Mouse (Mus musculus) left cerebral cortex, adult 2 months (tissue): ENCODE data around the gene Diaph3. TPM values are rescaled to one million over a fixed set of nuclear protein-coding genes. Genes with fewer than 3 reads are reported as not detected.

ENCODE experiments used
- DNase-seq, 2 experiments: peaks; one replicate each; pipeline ENCODE4 v3.0.0; 2021 to 2022; ENCODE audit warnings: low spot score in 2 of 2, mixed read lengths in 1 of 2; ENCODE audit errors: extremely low spot score in 1 of 2
- H3K27ac ChIP-seq: fragments of 200-600 bp; 2 replicates; pipeline ENCODE4 v1.8.1; 2022
- H3K4me3 ChIP-seq: fragments of 200-600 bp; 2 replicates; pipeline ENCODE4 v1.8.1; 2022
- CTCF ChIP-seq: fragments of 200-600 bp; IDR thresholded peaks from 2 replicates; pipeline ENCODE4 v1.8.1; 2022; ENCODE audit warnings: antibody characterized with exemption, mild to moderate bottlenecking, moderate library complexity
- intact Hi-C: fragments of 180-260 bp; cut with DNase I; formaldehyde crosslinking; loops from one replicate; pipeline ENCODE4 v1.15.1; 2025
- microRNA-seq, 2 experiments: library from miRNA; unstranded; fragments of <30 nt; microRNA quantifications; one replicate each; pipeline ENCODE4 v1.2.0; 2021
- total RNA-seq, 2 experiments: library from RNA; stranded (reverse); gene quantifications; 2 replicates each; pipeline ENCODE4 v1.2.3; 2021

Diaph3 gene
- total RNA-seq, 2 experiments from 2014 or later = 4.3 to 4.6 TPM

- no peak overlapping the region for H3K4me3 ChIP-seq
- H3K27ac ChIP-seq = no peak overlapping the region
- no peak for TF ChIP-seq CTCF
- intact Hi-C loops = loop anchor here (5.0 kb wide), 1 partner anchor 109 kb away; no protein-coding TSS in a partner anchor
- DNase-seq = no peak
These were observed 478.2 kb downstream of the Diaph3 start for GRCm38 (mm10) chr14:86662846-86663245.

- H3K4me3 ChIP-seq = no peak overlapping the region
- intact Hi-C loops = loop anchor here (2.0 to 5.0 kb wide), 3 partner anchors 36 to 112 kb away; no protein-coding TSS in a partner anchor
- H3K27ac ChIP-seq = no peak overlapping the region
- no peak for DNase-seq
- no peak for TF ChIP-seq CTCF
These were observed 480.5 kb downstream of the Diaph3 start for GRCm38 (mm10) chr14:86660556-86660955.

GRCm38 (mm10) chr14:86656262-86656661, 484.8 kb downstream of the Diaph3 start:
- intact Hi-C loops = no loop called here
- TF ChIP-seq CTCF = no peak
- H3K27ac ChIP-seq = no peak overlapping the region
- DNase-seq = no peak
- no peak overlapping the region for H3K4me3 ChIP-seq

- intact Hi-C loops = loop anchor here (1.0 kb wide), 1 partner anchor 21 kb away; no protein-coding TSS in a partner anchor
- DNase-seq = no peak
- no peak overlapping the region for H3K27ac ChIP-seq
- no peak overlapping the region for H3K4me3 ChIP-seq
- TF ChIP-seq CTCF = no peak
These were observed 494.4 kb downstream of the Diaph3 start for GRCm38 (mm10) chr14:86646499-86647120.

GRCm38 (mm10) chr14:86642831-86643241, 498.2 kb downstream of the Diaph3 start:
- DNase-seq = no peak
- intact Hi-C loops = no loop called here
- TF ChIP-seq CTCF = no peak
- H3K27ac ChIP-seq = no peak overlapping the region
- no peak overlapping the region for H3K4me3 ChIP-seq

- no peak for TF ChIP-seq CTCF
- H3K4me3 ChIP-seq = no peak overlapping the region
- DNase-seq = no peak
- H3K27ac ChIP-seq = no peak overlapping the region
- intact Hi-C loops = no loop called here
These were observed 499.2 kb downstream of the Diaph3 start for GRCm38 (mm10) chr14:86641839-86642238.

- no peak for TF ChIP-seq CTCF
- Histone ChIP-seq H3K27ac (no peak overlapping the region), H3K4me3 (no peak overlapping the region)
- DNase-seq = no peak
- intact Hi-C loops = no loop called here
These were observed 500.9 kb downstream of the Diaph3 start for GRCm38 (mm10) chr14:86640086-86640485.

GRCm38 (mm10) chr14:86635594-86636140, 505.4 kb downstream of the Diaph3 start:
- intact Hi-C loops = no loop called here
- no peak overlapping the region for H3K4me3 ChIP-seq
- no peak for DNase-seq
- no peak for TF ChIP-seq CTCF
- no peak overlapping the region for H3K27ac ChIP-seq

- Histone ChIP-seq H3K4me3 (no peak overlapping the region), H3K27ac (no peak overlapping the region)
- intact Hi-C loops = no loop called here
- no peak for DNase-seq
- no peak for TF ChIP-seq CTCF
These were observed 506.0 kb downstream of the Diaph3 start for GRCm38 (mm10) chr14:86635052-86635451.

- no peak for TF ChIP-seq CTCF
- no peak for DNase-seq
- Histone ChIP-seq H3K4me3 (no peak overlapping the region), H3K27ac (no peak overlapping the region)
- intact Hi-C loops = no loop called here
These were observed 507.2 kb downstream of the Diaph3 start for GRCm38 (mm10) chr14:86633799-86634198.

GRCm38 (mm10) chr14:86624816-86625425, 516.1 kb downstream of the Diaph3 start:
- Histone ChIP-seq H3K27ac (peak overlapping the region; percentile 71), H3K4me3 (no peak overlapping the region)
- intact Hi-C loops = loop anchor here (1.0 to 10.0 kb wide), 7 partner anchors 21 to 690 kb away; no protein-coding TSS in a partner anchor
- no peak for TF ChIP-seq CTCF
- peak; percentile 16 to 36 for DNase-seq

GRCm38 (mm10) chr14:86619637-86620036, 521.4 kb downstream of the Diaph3 start:
- H3K27ac ChIP-seq = no peak overlapping the region
- TF ChIP-seq CTCF = no peak

More at GRCm38 (mm10) chr14:86619637-86620036, 521.4 kb downstream of the Diaph3 start:
- intact Hi-C loops = loop anchor here (10.0 kb wide), 1 partner anchor 375 kb away; no protein-coding TSS in a partner anchor
- DNase-seq = no peak
- no peak overlapping the region for H3K4me3 ChIP-seq

Small RNA genes within 50 kb of the gene (microRNA-seq; reads per million reads assigned to microRNA genes)
- gene Gm23438 = 0 reads per million in 2 experiments
